Comparison of ENCODE assay signal across 26 mouse cellular contexts in genomic region chr5:133744136-133744535, GRCm38 (mm10).
DNase-seq lines count a peak whose midpoint lies in the region; ATAC-seq and TF ChIP-seq lines count a peak whose summit lies in the region.
"Had no signal": no experiment of that assay in that cellular context is flagged by ENCODE, and none has a peak within 500 bp of the region (broad histone marks: within the 10 kb centered on the region; RNA-seq: fewer than 3 reads in every experiment).

No protein-coding gene starts in this region.

- in situ Hi-C loops in ES-E14 (cut with MboI; ENCODE audit: low sequenced_read_pairs in 2 of 2, unreplicated experiment in 2 of 2): no loop called here

- H3K9ac ChIP-seq in ES-Bruce4 (ENCODE audit: low read depth, poor library complexity, severe bottlenecking) (no peak overlapping the region), ES-E14 (ENCODE audit: insufficient read depth, low read depth, low read length, poor library complexity, severe bottlenecking) (no peak overlapping the region)
- H3K9ac ChIP-seq: embryonic facial prominence, embryonic 13.5 days; embryonic facial prominence, embryonic 15.5 days; forebrain, embryonic 12.5 days had no signal

- TF ChIP-seq EP300 in ES-Bruce4 (IDR thresholded peaks at IDR 0.05; ENCODE audit: insufficient read depth, low read depth, low read length): peak; percentile 91

- H3K9me3 ChIP-seq in ES-Bruce4 (replicated peaks; ENCODE audit: control insufficient read depth, insufficient read depth, low read length, poor library complexity, severe bottlenecking) (no peaks in the 10 kb centered on the region), ES-E14 (ENCODE audit: control insufficient read depth, insufficient read depth, low read depth, low read length) (no peaks in the 10 kb centered on the region)
- H3K9me3 ChIP-seq: embryonic facial prominence, embryonic 13.5 days; embryonic facial prominence, embryonic 15.5 days had no signal

- no peaks in the 10 kb centered on the region for H3K27me3 ChIP-seq in ES-Bruce4 (ENCODE audit: control insufficient read depth, insufficient read depth, low read length, poor library complexity, severe bottlenecking)
- H3K27me3 ChIP-seq: CH12.LX; embryonic facial prominence, embryonic 13.5 days; embryonic facial prominence, embryonic 15.5 days; forebrain, embryonic 12.5 days had no signal

- H3K4me1 ChIP-seq in ES-Bruce4 (ENCODE audit: control insufficient read depth, insufficient read depth, low read length): peaks cover 7% of the 10 kb centered on the region
- peaks cover 4 to 5% of the 10 kb centered on the region in 2 experiments; a peak in 3 of 4 replicates for H3K4me1 ChIP-seq in ES-E14 (ENCODE audit: control insufficient read depth in 2 of 2, insufficient read depth in 2 of 2, low read length in 2 of 2, poor library complexity in 1 of 2)
- H3K4me1 ChIP-seq: embryonic facial prominence, embryonic 13.5 days; embryonic facial prominence, embryonic 15.5 days had no signal

- no peak for TF ChIP-seq POLR2A in ES-Bruce4 (IDR thresholded peaks at IDR 0.05; ENCODE audit: insufficient read depth, low read length)

- H3K27ac ChIP-seq in ES-Bruce4 (ENCODE audit: insufficient read depth, low read length): peak overlapping the region; percentile 92
- H3K27ac ChIP-seq in ES-E14 (ENCODE audit: insufficient read depth, low read depth, low read length, poor library complexity, severe bottlenecking): peak overlapping the region; percentile 54; the same call in 1 of the 2 replicates
- H3K27ac ChIP-seq: embryonic facial prominence, embryonic 13.5 days; embryonic facial prominence, embryonic 15.5 days; forebrain, embryonic 10.5 days; forebrain, embryonic 12.5 days had no signal

- no peak overlapping the region for H3K4me3 ChIP-seq in ES-Bruce4 (ENCODE audit: low read depth, low read length)
- no peak overlapping the region for H3K4me3 ChIP-seq in ES-E14 (ENCODE audit: insufficient read depth in 1 of 2, low read depth in 1 of 2, low read length in 2 of 2, poor library complexity in 1 of 2, severe bottlenecking in 1 of 2)
- H3K4me3 ChIP-seq: embryonic facial prominence, embryonic 13.5 days; embryonic facial prominence, embryonic 15.5 days; erythroblast, embryonic 14.5 days; forebrain, embryonic 10.5 days; forebrain, embryonic 12.5 days had no signal

- no peak for TF ChIP-seq CTCF in ES-Bruce4 (IDR thresholded peaks at IDR 0.05; ENCODE audit: low read depth, low read length)

- ATAC-seq in megakaryocyte progenitor cell, adult 5-6 weeks (replicated peaks; ENCODE audit: poor library complexity): no peak
- ATAC-seq: activated CD4-positive, CD25-positive, alpha-beta regulatory T cell, adult 4 months; CD4-positive, CD25-positive, alpha-beta regulatory T cell, adult 4 months; forebrain, embryonic 14.5 days; forebrain, embryonic 16.5 days had no signal

- DNase-seq in ES-E14 (ENCODE audit: low read depth, low spot score) (peak; percentile 61), WW6 (ENCODE audit: low read depth, low spot score) (peak; percentile 43)
- no peak for DNase-seq in cerebellum, postnatal 10 days
- DNase-seq in gastrocnemius, postnatal 10 days: no peak
- DNase-seq: adrenal gland, adult 8-10 months; adrenal gland, postnatal 14 days; adrenal gland, postnatal 36 days; B cell, adult 2 months; cerebellum, adult 11-12 months; cerebellum, adult 2 months; cerebellum, adult 9-10 months; cerebellum, postnatal 14 days; cerebellum, postnatal 36 days; embryo, embryonic 11 days had no signal

- no peaks in the 10 kb centered on the region for H3K36me3 ChIP-seq in ES-Bruce4 (ENCODE audit: control insufficient read depth, insufficient read depth, low read length, poor library complexity, severe bottlenecking)
- no peaks in the 10 kb centered on the region for H3K36me3 ChIP-seq in ES-E14 (ENCODE audit: control insufficient read depth, insufficient read depth, low read length, poor library complexity, severe bottlenecking)
- H3K36me3 ChIP-seq: embryonic facial prominence, embryonic 13.5 days; embryonic facial prominence, embryonic 15.5 days; forebrain, embryonic 10.5 days; forebrain, embryonic 12.5 days had no signal

TF ChIP-seq in ES-E14, 5 proteins besides CTCF, POLR2A, EP300 and RAD21:
- TF ChIP-seq MAFK (IDR thresholded peaks at IDR 0.05; ENCODE audit: insufficient read depth, low read depth, low read length): no peak
- TF ChIP-seq HCFC1 (IDR thresholded peaks at IDR 0.05; ENCODE audit: borderline replicate concordance, insufficient read depth, low read length): no peak
- no peak for TF ChIP-seq CHD2 (IDR thresholded peaks at IDR 0.05; ENCODE audit: low read depth, low read length)
- no peak for TF ChIP-seq ZNF384 (IDR thresholded peaks at IDR 0.05; ENCODE audit: low read depth, low read length)

Comparison
In these comparisons a context has a peak if more than half of its experiments do, and no peak if none do; other contexts are left out.
1. DNase-seq: peak in ES-E14 (single experiment) and WW6 (single experiment); none in cerebellum, postnatal 10 days (0 of 2) and gastrocnemius, postnatal 10 days (single experiment).